In the genomic region with DNA sequence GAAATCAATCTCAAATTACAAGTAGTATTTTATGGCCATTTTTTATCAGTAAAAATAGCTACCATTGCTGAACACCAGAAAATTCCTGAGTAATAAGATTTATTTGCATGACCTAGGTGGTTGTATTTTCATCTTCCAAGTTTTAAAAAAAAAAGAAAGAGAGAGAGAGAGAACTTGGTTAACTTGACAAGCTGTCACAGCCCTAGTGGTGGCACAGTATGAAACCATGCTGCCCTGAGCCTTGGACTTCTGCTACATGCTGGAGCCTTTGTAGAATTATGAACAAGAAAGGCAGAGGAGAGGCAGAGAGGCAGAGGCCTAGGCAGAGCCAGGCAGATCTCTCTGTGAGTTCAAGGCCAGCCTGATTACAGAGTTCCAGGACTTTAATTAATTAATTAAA, we compare ENCODE assay signal across 1 mouse cellular context.
A peak's percentile ranks its signal among the peaks of the same experiment; 100 is the strongest.
TF ChIP-seq lines count a peak whose summit lies in the region.

No protein-coding gene starts in this region.

TF ChIP-seq in CH12.LX, 34 proteins besides CTCF, POLR2A, EP300 and RAD21 (continued from another document):
- no peak for TF ChIP-seq ZC3H11A (IDR thresholded peaks at IDR 0.05; ENCODE audit: low read depth, low read length)
- no peak for TF ChIP-seq ZKSCAN1 (IDR thresholded peaks at IDR 0.05; ENCODE audit: borderline replicate concordance, low read depth, low read length)
- no peak for TF ChIP-seq MEF2A (IDR thresholded peaks at IDR 0.05; ENCODE audit: borderline replicate concordance, low read depth, low read length)
- TF ChIP-seq NELFE (IDR thresholded peaks at IDR 0.05; ENCODE audit: low read depth, low read length) = no peak
- no peak for TF ChIP-seq JUND (conservative IDR thresholded peaks at IDR 0.05; ENCODE audit: low read depth, low read length)
- TF ChIP-seq KAT2A (IDR thresholded peaks at IDR 0.05; ENCODE audit: insufficient replicate concordance, low read length) = no peak
- TF ChIP-seq MXI1 (IDR thresholded peaks at IDR 0.05; ENCODE audit: low read depth, low read length) = peak; percentile 82; the same call in 1 of the 2 replicates
- TF ChIP-seq SMC3 (IDR thresholded peaks at IDR 0.05; ENCODE audit: low read depth, low read length) = no peak
- peak; percentile 93 for TF ChIP-seq CHD1 (IDR thresholded peaks at IDR 0.05; ENCODE audit: low read depth, low read length)
- TF ChIP-seq NRF1 (IDR thresholded peaks at IDR 0.05; ENCODE audit: low read depth, low read length) = no peak
- TF ChIP-seq IRF4 (IDR thresholded peaks at IDR 0.05; ENCODE audit: low read depth, low read length) = no peak
- TF ChIP-seq JUN (IDR thresholded peaks at IDR 0.05; ENCODE audit: insufficient read depth, low read depth, low read length) = no peak
- peak; percentile 64 for TF ChIP-seq MYC (IDR thresholded peaks at IDR 0.05; ENCODE audit: low read depth, low read length)
- no peak for TF ChIP-seq USF2 (conservative IDR thresholded peaks at IDR 0.05; ENCODE audit: low read depth, low read length)
- TF ChIP-seq RCOR1 (conservative IDR thresholded peaks at IDR 0.05; ENCODE audit: low read depth, low read length) = no peak
- no peak for TF ChIP-seq CHD2 (IDR thresholded peaks at IDR 0.05; ENCODE audit: low read length)
- TF ChIP-seq TBP (conservative IDR thresholded peaks at IDR 0.05; ENCODE audit: low read depth, low read length) = 0 out of 2 replicates have a peak, but pooled peaks have one; percentile 38
- no peak for TF ChIP-seq E2F4 (IDR thresholded peaks at IDR 0.05; ENCODE audit: insufficient replicate concordance, low read depth, low read length)
- TF ChIP-seq HCFC1 (IDR thresholded peaks at IDR 0.05; ENCODE audit: low read depth, low read length) = peak; percentile 19; the same call in 1 of the 2 replicates
- peak; percentile 93 for TF ChIP-seq ZNF384 (IDR thresholded peaks at IDR 0.05; ENCODE audit: low read depth, low read length)
- TF ChIP-seq ZMIZ1 (IDR thresholded peaks at IDR 0.05; ENCODE audit: low read depth, low read length) = no peak
- TF ChIP-seq ELF1 (IDR thresholded peaks at IDR 0.05; ENCODE audit: low read depth, low read length) = no peak
- TF ChIP-seq GABPA (IDR thresholded peaks at IDR 0.05; ENCODE audit: insufficient replicate concordance, low read depth, low read length) = no peak
- no peak for TF ChIP-seq MAX (IDR thresholded peaks at IDR 0.05; ENCODE audit: low read length)
- no peak for TF ChIP-seq PAX5 (IDR thresholded peaks at IDR 0.05; ENCODE audit: low read length)
